Mouse (Mus musculus) CH12.LX (cell line): ENCODE measurements around the gene Fam193b. TPM values are rescaled to one million over a fixed set of nuclear protein-coding genes. Genes with fewer than 3 reads are reported as not detected.
A peak's percentile ranks its signal among the peaks of the same experiment; 100 is the strongest.

Experiments
- DNase-seq: peaks from one replicate; pipeline ENCODE4 v3.0.0-alpha.2; 2013; ENCODE audit errors: extremely low read depth
- H3K27ac ChIP-seq: 2 replicates; pipeline ENCODE4 v1.5.1; 2012; ENCODE audit warnings: low read depth, mild to moderate bottlenecking, control low read depth, moderate library complexity; ENCODE audit not compliant: insufficient read depth
- H3K27me3 ChIP-seq: replicated peaks from 2 replicates; pipeline ENCODE3; 2012; ENCODE audit warnings: inconsistent platforms
- H3K36me3 ChIP-seq, 2 experiments: replicated peaks in 1 of 2; 2 replicates each; pipeline versions ENCODE3 to v1.6.1; 2012; ENCODE audit warnings: inconsistent platforms in 1 of 2, low read length in 1 of 2, mild to moderate bottlenecking in 1 of 2, mixed read lengths in 1 of 2, moderate library complexity in 1 of 2; ENCODE audit not compliant: control insufficient read depth in 1 of 2, insufficient read depth in 1 of 2
- H3K4me1 ChIP-seq, 2 experiments: 2 replicates each; pipeline ENCODE4 v1.6.1; 2012; ENCODE audit warnings: inconsistent platforms in 1 of 2, moderate library complexity in 1 of 2; ENCODE audit not compliant: insufficient read depth in 2 of 2, control insufficient read depth in 1 of 2
- H3K4me2 ChIP-seq: 2 replicates; pipeline ENCODE4 v1.6.1; 2012; ENCODE audit warnings: low read depth, mild to moderate bottlenecking, control low read depth; ENCODE audit not compliant: poor library complexity, insufficient read depth, severe bottlenecking
- H3K4me3 ChIP-seq, 3 experiments: fragments of 150-350 bp in 1 of 3; sonication (generic) in 1 of 3; replicated peaks in 1 of 3; 2 replicates each; pipeline versions ENCODE3 to v1.5.1; 2011 to 2012; ENCODE audit warnings: low read depth in 2 of 3, low read length in 2 of 3, mild to moderate bottlenecking in 2 of 3, moderate library complexity in 2 of 3, control low read depth in 1 of 3, improper control_type of control experiment in 1 of 3, inconsistent platforms in 1 of 3, mixed read lengths in 1 of 3; ENCODE audit not compliant: poor library complexity in 1 of 3
- H3K79me2 ChIP-seq: replicated peaks from 2 replicates; pipeline ENCODE4 v1.6.1; 2012; ENCODE audit warnings: mild to moderate bottlenecking, moderate library complexity; ENCODE audit not compliant: control insufficient read depth, poor library complexity, insufficient read depth, severe bottlenecking; ENCODE audit errors: extremely low read depth
- H3K9ac ChIP-seq: 2 replicates; pipeline ENCODE4 v1.6.1; 2012; ENCODE audit warnings: low read depth, mild to moderate bottlenecking, control low read depth, moderate library complexity; ENCODE audit not compliant: insufficient read depth
- H3K9me3 ChIP-seq: replicated peaks from 2 replicates; pipeline ENCODE3; 2012; ENCODE audit warnings: low read length, inconsistent platforms, mixed read lengths
- BHLHE40 ChIP-seq: IDR thresholded peaks from 2 replicates; pipeline ENCODE4 v1.6.1; 2011; ENCODE audit warnings: mild to moderate bottlenecking, low read depth, low read length, improper control_type of control experiment
- CTCF ChIP-seq, 2 experiments: IDR thresholded peaks in 1 of 2; conservative IDR thresholded peaks in 1 of 2; 2 replicates each; pipeline ENCODE4 v1.5.1; 2011 to 2012; ENCODE audit warnings: low read depth in 2 of 2, low read length in 2 of 2, improper control_type of control experiment in 1 of 2, inconsistent platforms in 1 of 2, mild to moderate bottlenecking in 1 of 2, moderate library complexity in 1 of 2
- ETS1 ChIP-seq: conservative IDR thresholded peaks from 2 replicates; pipeline ENCODE4 v1.6.1; 2012; ENCODE audit warnings: low read depth, mild to moderate bottlenecking, inconsistent platforms, low read length, improper control_type of control experiment, moderate library complexity
- RAD21 ChIP-seq: IDR thresholded peaks from 2 replicates; pipeline ENCODE4 v1.6.1; 2011; ENCODE audit warnings: low read depth, mild to moderate bottlenecking, low read length, improper control_type of control experiment, moderate library complexity
- TBP ChIP-seq: conservative IDR thresholded peaks from 2 replicates; pipeline ENCODE4 v1.6.1; 2011; ENCODE audit warnings: low read depth, low read length, improper control_type of control experiment
- UBTF ChIP-seq: IDR thresholded peaks from 2 replicates; pipeline ENCODE4 v1.6.1; 2012; ENCODE audit warnings: low read depth, mild to moderate bottlenecking, inconsistent platforms, low read length, improper control_type of control experiment, moderate library complexity
- dilution Hi-C: fragments of 300-500 bp; cut with MboI; formaldehyde crosslinking; loops from 2 replicates; pipeline ENCODE4 v1.14.3; 2020; ENCODE audit warnings: low sequenced_read_pairs; ENCODE audit not compliant: extremely low pct_unique_long_range_greater_than_20kb, extremely low pct_ligation_motif_present
- in situ Hi-C: fragments of 300-500 bp; cut with MboI; formaldehyde crosslinking; loops from 3 replicates; pipeline ENCODE4 v1.14.3; 2019; ENCODE audit warnings: low sequenced_read_pairs, low pct_ligation_motif_present, low pct_unique_long_range_greater_than_20kb, mixed read lengths
- polyA plus RNA-seq: library from polyadenylated mRNA; unstranded; fragments of >175 nt; gene quantifications from 2 replicates; pipeline ENCODE4 v1.2.1, GENCODE M21; 2012; ENCODE audit warnings: low read depth; ENCODE audit not compliant: insufficient read length
- total RNA-seq, 2 experiments: library from RNA; depleted of rRNA; stranded (reverse); fragments of 300-350 nt in 1 of 2; fragments of >200 nt in 1 of 2; gene quantifications; 2 replicates each; pipeline ENCODE4 v1.2.3; 2012 to 2014

Gene Fam193b
- total and polyA plus RNA-seq, 3 experiments: 9.2 to 22.4 (median 17.9) TPM

DNA sequence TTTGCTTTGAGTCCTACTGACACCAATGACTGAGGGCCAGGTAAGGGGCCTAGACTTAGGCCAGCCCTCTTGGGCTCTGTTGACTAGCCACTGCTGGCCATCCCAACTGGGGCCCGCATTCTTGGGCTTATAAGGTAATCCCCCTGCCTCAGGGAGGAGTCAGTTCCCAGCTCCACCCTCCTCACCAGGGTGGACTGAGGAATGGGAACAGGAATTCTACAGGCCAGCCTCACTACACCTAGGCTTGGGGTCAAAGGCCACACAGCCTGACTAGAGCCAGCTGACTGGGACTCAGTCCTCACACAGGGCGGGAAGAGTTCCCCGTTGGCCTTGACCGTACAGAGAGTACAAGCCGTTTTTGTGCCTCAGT lies 59.4 kb downstream of the Fam193b start:
- in situ Hi-C loops: no loop called here
- DNase-seq: no peak
- peaks cover 26 to 40% of the 10 kb centered on the region in 2 experiments for H3K36me3 ChIP-seq
- no peaks in the 10 kb centered on the region for H3K79me2 ChIP-seq
- H3K4me3 ChIP-seq: no peak overlapping the region
- dilution Hi-C loops: no loop called here
- H3K27me3 ChIP-seq: peaks cover 11% of the 10 kb centered on the region
- H3K4me2 ChIP-seq: no peak overlapping the region
- H3K9ac ChIP-seq: no peak overlapping the region
- H3K27ac ChIP-seq: no peak overlapping the region
- H3K9me3 ChIP-seq: no peaks in the 10 kb centered on the region
- H3K4me1 ChIP-seq: peaks cover 24 to 38% of the 10 kb centered on the region in 2 experiments
- no peak for TF ChIP-seq ETS1

DNA sequence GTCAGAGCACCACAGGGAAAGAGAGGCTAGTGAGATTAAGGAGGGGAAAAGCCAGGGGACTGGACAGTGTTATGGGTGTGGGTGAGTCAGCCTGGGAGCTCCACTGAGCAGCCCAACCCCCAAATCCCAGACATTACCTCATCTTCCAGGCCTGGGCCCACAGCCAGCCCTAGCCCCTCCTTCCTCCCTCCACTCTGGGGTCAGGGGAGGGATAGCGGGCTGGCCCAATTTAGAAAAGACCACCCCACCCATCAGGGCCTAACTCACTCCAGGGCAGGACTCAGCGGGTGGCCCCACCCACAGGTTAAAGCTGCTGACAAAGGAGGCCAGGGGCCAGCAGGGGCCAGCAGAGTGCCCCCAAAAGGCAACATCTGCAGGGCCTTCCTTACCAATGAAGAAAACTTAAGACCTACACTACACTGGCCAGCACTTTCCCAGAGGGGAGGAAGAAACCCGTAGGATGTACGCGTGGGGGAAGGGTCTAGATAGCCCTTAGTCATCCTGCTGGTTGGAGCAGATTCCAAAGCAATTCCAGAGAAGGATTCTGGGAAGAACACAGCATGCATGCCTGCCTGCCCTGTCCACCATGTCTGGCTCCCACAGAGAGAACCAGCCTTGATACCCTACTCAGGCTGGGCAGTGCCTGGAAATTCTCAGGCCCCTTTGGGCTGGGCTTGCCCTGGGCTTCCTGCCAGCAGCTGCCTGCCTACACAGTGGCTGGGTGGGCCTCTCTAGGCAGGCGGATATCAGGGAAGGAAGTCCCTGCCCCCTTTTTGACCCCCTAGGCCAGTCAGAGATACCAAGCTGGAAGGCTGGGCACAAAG lies 60.0 kb downstream of the Fam193b start:
- Histone ChIP-seq H3K9ac (no peak overlapping the region), H3K27ac (no peak overlapping the region), H3K36me3 (peaks cover 30 to 46% of the 10 kb centered on the region in 2 experiments), H3K79me2 (no peaks in the 10 kb centered on the region), H3K4me3 (no peak overlapping the region), H3K27me3 (peaks cover 11% of the 10 kb centered on the region), H3K9me3 (no peaks in the 10 kb centered on the region), H3K4me1 (peaks cover 24 to 38% of the 10 kb centered on the region in 2 experiments)
- no peak for DNase-seq
- dilution Hi-C loops: no loop called here
- TF ChIP-seq CTCF (conservative IDR thresholded peaks at IDR 0.05 in 1 of 2, IDR thresholded peaks at IDR 0.05 in 1 of 2; ENCODE audit: low read depth in 2 of 2, low read length in 2 of 2) (peak in 1 of 2 experiments; percentile 42; a peak in 2 of 4 replicates), RAD21 (no peak; the same call in 1 of the 2 replicates)
- TF ChIP-seq, all 38 proteins: peak for 1
- no peak overlapping the region for H3K4me2 ChIP-seq
- in situ Hi-C loops: no loop called here

DNA sequence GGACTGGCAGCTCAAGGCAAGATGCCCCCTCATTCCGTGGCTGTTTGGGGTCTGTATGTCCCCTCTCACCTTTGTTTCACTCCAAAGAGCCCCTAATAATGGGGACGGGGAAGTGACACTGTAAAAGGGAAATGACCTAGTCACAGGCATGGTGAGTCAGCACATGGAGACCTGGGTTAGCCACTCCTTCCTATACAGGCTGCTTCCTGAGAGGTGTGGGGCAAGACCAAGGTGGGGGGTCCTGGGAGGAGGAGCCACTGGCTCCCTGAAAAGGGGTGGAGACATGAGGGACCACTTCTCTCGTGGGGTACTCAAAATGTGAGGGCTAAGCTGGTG lies 60.6 kb downstream of the Fam193b start:
- Histone ChIP-seq H3K79me2 (no peaks in the 10 kb centered on the region), H3K36me3 (peaks cover 34 to 51% of the 10 kb centered on the region in 2 experiments), H3K9ac (no peak overlapping the region), H3K27ac (no peak overlapping the region), H3K4me1 (peaks cover 24 to 38% of the 10 kb centered on the region in 2 experiments), H3K9me3 (no peaks in the 10 kb centered on the region), H3K4me2 (no peak overlapping the region), H3K27me3 (peaks cover 11% of the 10 kb centered on the region), H3K4me3 (no peak overlapping the region)
- in situ Hi-C loops (no loop called here), dilution Hi-C loops (no loop called here)
- DNase-seq: peak; percentile 41
- no peak for TF ChIP-seq UBTF
- no peak for TF ChIP-seq BHLHE40
- no peak for TF ChIP-seq TBP
